Mouse (Mus musculus): ENCODE measurements around the gene Cltrn. TPM values are rescaled to one million over a fixed set of nuclear protein-coding genes. Genes with fewer than 3 reads are reported as not detected.

Cltrn gene
- polyA plus RNA-seq, 1 experiment from 2014 or later = not detected

- no peak for ATAC-seq
- H3K27me3 ChIP-seq (replicated peaks; ENCODE audit: control insufficient read depth, insufficient read depth, low read length) = no peaks in the 10 kb centered on the region
- H3K36me3 ChIP-seq (ENCODE audit: control insufficient read depth, insufficient read depth) = no peaks in the 10 kb centered on the region
- 83% methylated on average over 5 of the region's 5 CpGs for WGBS
- no peak overlapping the region for H3K4me3 ChIP-seq (replicated peaks; ENCODE audit: low read length)
- no peak overlapping the region for H3K9ac ChIP-seq (replicated peaks; ENCODE audit: low read depth, low read length)
- H3K27ac ChIP-seq (ENCODE audit: low read length) = no peak overlapping the region
- no peaks in the 10 kb centered on the region for H3K9me3 ChIP-seq (ENCODE audit: control insufficient read depth, low read length)
- no peaks in the 10 kb centered on the region for H3K4me1 ChIP-seq (replicated peaks; ENCODE audit: control insufficient read depth, insufficient read depth, low read length)
- no peak overlapping the region for H3K4me2 ChIP-seq (ENCODE audit: low read length)
These were observed 66.0 kb downstream of the Cltrn start for GRCm38 (mm10) chrX:164154594-164154993.

DNA sequence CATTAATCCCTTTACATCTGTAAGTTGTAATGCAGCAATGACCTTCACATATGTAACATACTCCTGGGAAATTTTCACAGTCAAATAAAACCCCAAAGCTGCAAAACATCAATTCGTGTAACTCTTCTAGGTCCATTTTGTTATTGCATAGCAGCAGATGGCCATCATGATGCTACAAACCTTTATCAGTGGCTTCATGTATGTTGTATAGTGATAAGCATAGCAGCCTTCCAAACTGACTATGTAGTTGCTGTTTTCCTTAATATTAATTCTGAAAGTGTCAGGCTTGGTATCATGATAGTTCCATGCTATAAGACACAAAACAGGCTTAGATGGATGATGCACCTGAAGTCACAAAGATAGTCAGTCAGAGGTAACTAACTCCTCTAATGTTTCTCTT lies 76.1 kb downstream of the Cltrn start:
- Histone ChIP-seq H3K36me3 (ENCODE audit: control insufficient read depth, insufficient read depth) (no peaks in the 10 kb centered on the region), H3K27me3 (replicated peaks; ENCODE audit: control insufficient read depth, insufficient read depth, low read length) (no peaks in the 10 kb centered on the region), H3K4me3 (replicated peaks; ENCODE audit: low read length) (no peak overlapping the region), H3K4me2 (ENCODE audit: low read length) (no peak overlapping the region), H3K27ac (ENCODE audit: low read length) (no peak overlapping the region), H3K9me3 (ENCODE audit: control insufficient read depth, low read length) (no peaks in the 10 kb centered on the region), H3K4me1 (replicated peaks; ENCODE audit: control insufficient read depth, insufficient read depth, low read length) (no peaks in the 10 kb centered on the region), H3K9ac (replicated peaks; ENCODE audit: low read depth, low read length) (no peak overlapping the region)
- 92% methylated on average over 1 of the region's 1 CpGs for WGBS
- no peak for ATAC-seq

Other genes with a start within 250 kb of the Cltrn start
- 128 and 130 TPM in 2 replicates for gene Ap1s2, start 179.8 kb upstream of the Cltrn start, polyA plus RNA-seq (2015; fragmentation: Nextera tagmentation; extraction: Ambion mirVana)
- gene Zrsr2, start 130.2 kb upstream of the Cltrn start, polyA plus RNA-seq (2015; fragmentation: Nextera tagmentation; extraction: Ambion mirVana) = 47.7 and 50.2 TPM in 2 replicates
- gene Car5b, start 60.8 kb upstream of the Cltrn start, polyA plus RNA-seq (2015; fragmentation: Nextera tagmentation; extraction: Ambion mirVana) = 0.38 and 0.55 TPM in 2 replicates
- 20.8 and 28.3 TPM in 2 replicates for gene Siah1b, start 12.3 kb upstream of the Cltrn start, polyA plus RNA-seq (2015; fragmentation: Nextera tagmentation; extraction: Ambion mirVana)
- 0.32 TPM in 1 of 2 replicates, not detected in the other for gene Ace2, start 50.5 kb downstream of the Cltrn start, polyA plus RNA-seq (2015; fragmentation: Nextera tagmentation; extraction: Ambion mirVana)
- gene Bmx, start 169.4 kb downstream of the Cltrn start, polyA plus RNA-seq (2015; fragmentation: Nextera tagmentation; extraction: Ambion mirVana) = 0.38 and 0.43 TPM in 2 replicates
- gene Pir, start 180.5 kb downstream of the Cltrn start, polyA plus RNA-seq (2015; fragmentation: Nextera tagmentation; extraction: Ambion mirVana) = 3.1 and 3.8 TPM in 2 replicates

Measured in forebrain, embryonic 16.5 days (tissue).